Mouse (Mus musculus) CH12.LX (cell line): ENCODE measurements around the gene Rbp4.

Experiments used
- CTCF ChIP-seq, 2 experiments: IDR thresholded peaks in 1 of 2; conservative IDR thresholded peaks in 1 of 2; 2 replicates each; pipeline ENCODE4 v1.5.1; 2011 to 2012; ENCODE audit warnings: low read depth in 2 of 2, low read length in 2 of 2, improper control_type of control experiment in 1 of 2, inconsistent platforms in 1 of 2, mild to moderate bottlenecking in 1 of 2, moderate library complexity in 1 of 2
- EP300 ChIP-seq: IDR thresholded peaks from 2 replicates; pipeline ENCODE4 v1.6.1; 2011; ENCODE audit warnings: low read length, improper control_type of control experiment
- POLR2A ChIP-seq: IDR thresholded peaks from 2 replicates; pipeline ENCODE4 v1.6.1; 2011; ENCODE audit warnings: low read depth, mild to moderate bottlenecking, improper control_type of control experiment, low read length
- TBP ChIP-seq: conservative IDR thresholded peaks from 2 replicates; pipeline ENCODE4 v1.6.1; 2011; ENCODE audit warnings: low read depth, low read length, improper control_type of control experiment

DNA sequence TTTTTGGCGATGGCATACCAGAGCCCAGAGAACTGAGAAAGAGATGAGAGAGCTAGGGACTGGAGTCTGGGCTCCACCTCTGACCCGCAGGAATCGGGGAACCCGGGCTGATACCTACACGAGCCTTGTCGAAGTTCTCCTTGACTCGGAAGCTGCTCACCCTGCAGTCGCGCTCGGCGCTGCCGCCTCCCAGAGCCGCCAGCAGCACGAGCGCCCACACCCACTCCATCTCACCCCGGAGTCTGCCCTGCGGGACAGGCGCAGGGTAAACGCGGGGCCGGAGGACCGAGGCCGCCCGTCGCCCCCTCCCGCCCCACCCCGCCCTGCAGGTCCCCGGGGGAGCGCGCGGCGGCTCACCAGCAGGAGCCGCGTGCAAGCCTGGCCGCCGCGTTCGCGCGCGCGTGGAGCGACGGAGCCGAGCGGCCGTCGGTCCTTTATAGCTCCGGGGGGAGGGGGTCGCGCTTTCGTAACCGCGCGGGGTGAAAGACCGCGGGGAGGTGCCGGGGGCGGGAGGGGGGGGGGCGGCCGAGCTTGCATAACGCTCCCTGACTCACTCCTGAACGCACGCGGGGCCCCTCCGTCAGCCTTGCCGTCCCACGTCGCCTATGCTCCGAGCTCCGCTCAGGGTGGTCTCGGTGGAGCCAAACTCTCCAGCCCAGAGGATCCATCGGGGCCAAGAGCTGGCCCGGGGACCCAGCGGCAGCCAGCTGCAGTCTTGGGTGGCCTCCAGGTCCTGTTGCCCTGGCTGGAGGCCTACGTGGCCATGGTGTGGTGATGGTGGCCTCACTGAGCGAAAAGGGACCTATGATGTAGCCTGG, 471 bp downstream of the Rbp4 start:
- TF ChIP-seq TBP (no peak), EP300 (no peak), POLR2A (no peak), CTCF (conservative IDR thresholded peaks at IDR 0.05 in 1 of 2, IDR thresholded peaks at IDR 0.05 in 1 of 2; ENCODE audit: low read depth in 2 of 2, low read length in 2 of 2) (no peak)
